Mouse (Mus musculus): ENCODE measurements around the gene Cav2.
A peak's percentile ranks its signal among the peaks of the same experiment; 100 is the strongest.

DNA sequence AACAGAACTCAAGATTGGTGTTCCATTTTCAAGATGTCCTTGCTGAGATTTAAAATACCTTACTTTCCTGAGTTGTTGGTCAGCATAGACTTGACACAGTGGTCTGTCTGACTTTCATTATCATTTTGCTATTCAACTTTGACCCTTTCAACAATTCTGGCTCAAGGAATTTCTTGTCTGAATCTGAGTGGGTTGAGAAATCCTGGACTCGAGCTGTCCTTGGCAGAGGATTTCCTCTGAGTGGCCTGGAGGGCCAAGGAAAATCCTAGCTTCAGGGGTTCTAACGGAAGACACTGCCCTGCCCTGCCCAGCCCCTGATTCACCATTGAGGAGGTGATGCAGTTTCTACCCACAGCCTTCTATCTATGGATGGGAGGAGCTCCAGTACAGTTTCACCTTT lies 27.7 kb downstream of the Cav2 start:
- no peak for TF ChIP-seq MYOG (IDR thresholded peaks at IDR 0.05; ENCODE audit: control insufficient read depth in 1 of 3, insufficient read depth in 1 of 3, insufficient read length in 2 of 3, low read depth in 2 of 3)
- no peak for TF ChIP-seq MAX (IDR thresholded peaks at IDR 0.05; ENCODE audit: low read depth)
- TF ChIP-seq POLR2A (IDR thresholded peaks at IDR 0.05; ENCODE audit: insufficient read length, low read depth), result no peak
- no peak for TF ChIP-seq USF1 (IDR thresholded peaks at IDR 0.05; ENCODE audit: low read depth)
- 0 out of 2 replicates have a peak, but pooled peaks have one; percentile 3 for TF ChIP-seq CEBPB (IDR thresholded peaks at IDR 0.05; ENCODE audit: insufficient read depth, poor library complexity, severe bottlenecking)
- no peak for TF ChIP-seq E2F4 (IDR thresholded peaks at IDR 0.05; ENCODE audit: insufficient read depth)
- no peak for TF ChIP-seq TCF3 (IDR thresholded peaks at IDR 0.05; ENCODE audit: insufficient read length, low read depth)
- no peak for TF ChIP-seq POLR2AphosphoS2 (IDR thresholded peaks at IDR 0.05; ENCODE audit: insufficient read length, low read depth)
- TF ChIP-seq MYOD1 (IDR thresholded peaks at IDR 0.05; ENCODE audit: control insufficient read depth in 1 of 3, insufficient read length in 2 of 3, low read depth in 2 of 3), result no peak
- TF ChIP-seq TCF12 (IDR thresholded peaks at IDR 0.05; ENCODE audit: insufficient read depth, poor library complexity, severe bottlenecking), result no peak

All from myocyte (in vitro differentiated cells).